Mouse (Mus musculus) MEL (cell line): ENCODE data around the gene Uri1. TPM values are rescaled to one million over a fixed set of nuclear protein-coding genes. Genes with fewer than 3 reads are reported as not detected.

Source experiments
- DNase-seq: peaks from one replicate; pipeline ENCODE4 v3.0.0; 2011; ENCODE audit warnings: low read depth, low spot score
- H3K27ac ChIP-seq: 2 replicates; pipeline ENCODE4 v1.5.1; 2012; ENCODE audit warnings: low read depth, mild to moderate bottlenecking, control low read depth, low read length, moderate library complexity; ENCODE audit not compliant: control insufficient read depth
- H3K27me3 ChIP-seq, 2 experiments: fragments of 150-350 bp in 1 of 2; sonication (generic) in 1 of 2; 2 replicates each; pipeline ENCODE4 v1.6.1; 2012; ENCODE audit warnings: low read length in 2 of 2, mild to moderate bottlenecking in 2 of 2, improper control_type of control experiment in 1 of 2, moderate library complexity in 1 of 2; ENCODE audit not compliant: insufficient read depth in 2 of 2, control insufficient read depth in 1 of 2
- H3K36me3 ChIP-seq, 2 experiments: 2 replicates each; pipeline ENCODE4 v1.6.1; 2012 to 2014; ENCODE audit warnings: low read length in 2 of 2, improper control_type of control experiment in 1 of 2, inconsistent platforms in 1 of 2, mild to moderate bottlenecking in 1 of 2; ENCODE audit not compliant: insufficient read depth in 2 of 2, control insufficient read depth in 1 of 2
- H3K4me1 ChIP-seq, 2 experiments: fragments of 150-350 bp in 1 of 2; sonication (generic) in 1 of 2; 2 replicates each; pipeline ENCODE4 v1.6.1; 2012; ENCODE audit warnings: low read length in 2 of 2, improper control_type of control experiment in 1 of 2, mild to moderate bottlenecking in 1 of 2; ENCODE audit not compliant: insufficient read depth in 2 of 2, control insufficient read depth in 1 of 2
- H3K4me3 ChIP-seq, 2 experiments: fragments of 150-350 bp in 1 of 2; sonication (generic) in 1 of 2; 2 replicates each; pipeline ENCODE4 v1.5.1; 2012; ENCODE audit warnings: low read depth in 2 of 2, low read length in 2 of 2, mild to moderate bottlenecking in 2 of 2, moderate library complexity in 2 of 2, control low read depth in 1 of 2, improper control_type of control experiment in 1 of 2; ENCODE audit not compliant: control insufficient read depth in 1 of 2, insufficient read depth in 1 of 2
- H3K79me2 ChIP-seq: 2 replicates; pipeline ENCODE4 v1.6.1; 2012; ENCODE audit warnings: mild to moderate bottlenecking, low read length, moderate library complexity; ENCODE audit not compliant: control insufficient read depth, poor library complexity, insufficient read depth
- H3K9ac ChIP-seq: 2 replicates; pipeline ENCODE4 v1.6.1; 2012; ENCODE audit warnings: low read depth, mild to moderate bottlenecking, control low read depth, low read length, moderate library complexity; ENCODE audit not compliant: control insufficient read depth, poor library complexity, severe bottlenecking
- H3K9me3 ChIP-seq: fragments of 150-350 bp; sonication (generic); replicated peaks from 2 replicates; pipeline ENCODE4 v1.6.1; 2012; ENCODE audit warnings: mild to moderate bottlenecking, low read length, improper control_type of control experiment, moderate library complexity; ENCODE audit not compliant: insufficient read depth
- BHLHE40 ChIP-seq: IDR thresholded peaks from 2 replicates; pipeline ENCODE4 v1.6.1; 2012; ENCODE audit warnings: low read depth, mild to moderate bottlenecking, inconsistent platforms, low read length, improper control_type of control experiment, borderline replicate concordance
- CHD2 ChIP-seq: IDR thresholded peaks from 2 replicates; pipeline ENCODE4 v1.6.1; 2011; ENCODE audit warnings: low read length, improper control_type of control experiment
- CTCF ChIP-seq, 3 experiments: IDR thresholded peaks in 2 of 3; conservative IDR thresholded peaks in 1 of 3; 2 replicates each; pipeline ENCODE4 v1.5.1; 2011 to 2012; ENCODE audit warnings: low read length in 3 of 3, low read depth in 2 of 3, mild to moderate bottlenecking in 2 of 3, improper control_type of control experiment in 1 of 3, inconsistent platforms in 1 of 3, mixed read lengths in 1 of 3, moderate library complexity in 1 of 3; ENCODE audit not compliant: control insufficient read depth in 1 of 3, insufficient read depth in 1 of 3, poor library complexity in 1 of 3, severe bottlenecking in 1 of 3
- GABPA ChIP-seq: IDR thresholded peaks from 2 replicates; pipeline ENCODE4 v1.6.1; 2012; ENCODE audit warnings: low read depth, mild to moderate bottlenecking, inconsistent platforms, low read length, improper control_type of control experiment, moderate library complexity
- GATA1 ChIP-seq: IDR thresholded peaks from 2 replicates; pipeline ENCODE4 v1.6.1; 2011; ENCODE audit warnings: low read depth, low read length, improper control_type of control experiment
- JUND ChIP-seq: IDR thresholded peaks from 2 replicates; pipeline ENCODE4 v1.6.1; 2011; ENCODE audit warnings: low read depth, mild to moderate bottlenecking, improper control_type of control experiment, low read length
- KAT2A ChIP-seq: conservative IDR thresholded peaks from 2 replicates; pipeline ENCODE4 v1.6.1; 2012; ENCODE audit warnings: low read depth, low read length, improper control_type of control experiment, inconsistent platforms
- MAFK ChIP-seq: IDR thresholded peaks from 2 replicates; pipeline ENCODE4 v1.6.1; 2011; ENCODE audit warnings: low read depth, mild to moderate bottlenecking, low read length, improper control_type of control experiment, borderline replicate concordance
- MAX ChIP-seq: IDR thresholded peaks from 2 replicates; pipeline ENCODE4 v1.6.1; 2011; ENCODE audit warnings: low read length, improper control_type of control experiment
- MXI1 ChIP-seq: IDR thresholded peaks from 2 replicates; pipeline ENCODE4 v1.6.1; 2011; ENCODE audit warnings: mild to moderate bottlenecking, low read depth, low read length, improper control_type of control experiment
- MYC ChIP-seq: IDR thresholded peaks from 2 replicates; pipeline ENCODE4 v1.6.1; 2011; ENCODE audit warnings: low read depth, mild to moderate bottlenecking, low read length, improper control_type of control experiment, moderate library complexity
- NELFE ChIP-seq: IDR thresholded peaks from 2 replicates; pipeline ENCODE4 v1.6.1; 2011; ENCODE audit warnings: low read depth, low read length, improper control_type of control experiment
- NRF1 ChIP-seq: IDR thresholded peaks from 2 replicates; pipeline ENCODE4 v1.6.1; 2014; ENCODE audit warnings: low read depth, mild to moderate bottlenecking, inconsistent platforms, low read length, improper control_type of control experiment, moderate library complexity; ENCODE audit not compliant: poor library complexity, insufficient read depth, severe bottlenecking
- POLR2A ChIP-seq, 2 experiments: IDR thresholded peaks; 2 replicates each; pipeline ENCODE4 v1.6.1; 2011 to 2012; ENCODE audit warnings: low read length in 2 of 2, mild to moderate bottlenecking in 2 of 2, control low read depth in 1 of 2, improper control_type of control experiment in 1 of 2, low read depth in 1 of 2, moderate library complexity in 1 of 2; ENCODE audit not compliant: control insufficient read depth in 1 of 2, insufficient read depth in 1 of 2, poor library complexity in 1 of 2
- POLR2AphosphoS2 ChIP-seq: IDR thresholded peaks from 2 replicates; pipeline ENCODE4 v1.6.1; 2011; ENCODE audit warnings: low read length, improper control_type of control experiment
- POLR2AphosphoS5 ChIP-seq: IDR thresholded peaks from 2 replicates; pipeline ENCODE4 v1.6.1; 2012; ENCODE audit warnings: low read depth, borderline replicate concordance, mild to moderate bottlenecking, inconsistent platforms, low read length, moderate library complexity, mixed read lengths
- RAD21 ChIP-seq: IDR thresholded peaks from 2 replicates; pipeline ENCODE4 v1.6.1; 2011; ENCODE audit warnings: mild to moderate bottlenecking, low read depth, low read length, improper control_type of control experiment
- SIN3A ChIP-seq: IDR thresholded peaks from 2 replicates; pipeline ENCODE4 v1.6.1; 2012; ENCODE audit warnings: low read length, improper control_type of control experiment, inconsistent platforms
- TAL1 ChIP-seq: IDR thresholded peaks from 2 replicates; pipeline ENCODE4 v1.6.1; 2012; ENCODE audit warnings: mild to moderate bottlenecking, inconsistent platforms, low read length, moderate library complexity, mixed read lengths
- polyA plus RNA-seq, 2 experiments: library from polyadenylated mRNA; stranded (reverse) in 1 of 2; unstranded in 1 of 2; fragments of >175 nt in 1 of 2; fragments of >200 nt in 1 of 2; gene quantifications; 2 replicates each; pipeline versions ENCODE4 v1.2.1 to v1.2.4; 2012; ENCODE audit warnings: low replicate concordance in 2 of 2, low read depth in 1 of 2; ENCODE audit not compliant: insufficient read length in 2 of 2, insufficient read depth in 1 of 2, missing spikeins in 1 of 2
- total RNA-seq: library from RNA; depleted of rRNA; stranded (reverse); fragments of 300-350 nt; gene quantifications from 2 replicates; pipeline ENCODE4 v1.2.3, GENCODE M21; 2012

Uri1 gene
- total and polyA plus RNA-seq, 3 experiments, result 29.2 to 36.0 TPM; not detected in 1

GRCm38 (mm10) chr7:38029083-38029482, 5.7 kb upstream of the Uri1 start:
- Histone ChIP-seq H3K36me3 (peaks cover 0 to 19% of the 10 kb centered on the region in 2 experiments; a peak in 2 of 4 replicates), H3K4me3 (peak overlapping the region in 1 of 2 experiments; percentile 37; a peak in 1 of 4 replicates), H3K27ac (peak overlapping the region; percentile 16; the same call in 1 of the 2 replicates), H3K27me3 (no peaks in the 10 kb centered on the region), H3K4me1 (peaks cover 12 to 24% of the 10 kb centered on the region in 2 experiments), H3K79me2 (no peaks in the 10 kb centered on the region), H3K9ac (0 out of 2 replicates have a peak overlapping the region, but pooled peaks have one; percentile 27), H3K9me3 (no peaks in the 10 kb centered on the region)
- no peak for DNase-seq
- no peak for TF ChIP-seq POLR2AphosphoS2
- TF ChIP-seq GABPA, result no peak
- TF ChIP-seq CHD2, result no peak
- no peak for TF ChIP-seq JUND
- no peak for TF ChIP-seq BHLHE40
- no peak for TF ChIP-seq NRF1
- no peak for TF ChIP-seq RAD21

DNA sequence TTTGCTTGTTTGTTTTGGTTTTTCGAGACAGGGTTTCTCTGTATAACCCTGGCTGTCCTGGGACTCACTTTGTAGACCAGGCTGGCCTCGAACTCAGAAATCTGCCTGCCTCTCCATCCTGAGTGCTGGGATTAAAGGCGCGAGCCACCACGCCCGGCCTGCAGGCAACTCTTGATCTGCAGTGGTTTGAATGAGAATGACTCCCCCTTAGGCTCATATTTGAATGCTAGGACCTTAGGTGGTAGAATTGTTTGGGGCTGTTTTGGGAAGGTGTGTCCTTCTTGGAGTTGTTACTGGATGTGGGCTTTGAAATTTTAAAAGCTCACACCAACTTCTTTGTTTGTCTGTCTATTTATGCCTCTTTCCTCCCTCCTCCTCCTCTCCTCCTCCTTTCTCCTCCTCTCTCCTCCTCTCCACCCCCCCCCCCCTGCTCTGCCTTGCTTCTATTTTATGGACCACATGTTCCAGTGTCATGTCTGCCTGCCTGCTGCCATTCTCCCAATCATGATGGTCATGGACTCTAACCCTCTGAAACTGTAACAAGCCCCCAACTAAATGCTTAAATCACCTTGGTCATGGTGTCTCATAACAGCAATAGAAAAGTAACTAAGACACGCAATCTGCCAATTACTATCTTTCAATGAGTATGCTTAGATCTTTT, 4.7 kb upstream of the Uri1 start:
- H3K9me3 ChIP-seq, result no peaks in the 10 kb centered on the region
- DNase-seq, result no peak
- no peak for TF ChIP-seq MYC
- TF ChIP-seq POLR2AphosphoS5, result no peak
- no peak overlapping the region for H3K27ac ChIP-seq
- H3K9ac ChIP-seq, result no peak overlapping the region
- no peak overlapping the region for H3K4me3 ChIP-seq
- H3K36me3 ChIP-seq, result peaks cover 0 to 19% of the 10 kb centered on the region in 2 experiments; a peak in 2 of 4 replicates
- H3K4me1 ChIP-seq, result peaks cover 12 to 24% of the 10 kb centered on the region in 2 experiments
- no peaks in the 10 kb centered on the region for H3K79me2 ChIP-seq
- H3K27me3 ChIP-seq, result peaks cover 0 to 1% of the 10 kb centered on the region in 2 experiments; a peak in 1 of 4 replicates

DNA sequence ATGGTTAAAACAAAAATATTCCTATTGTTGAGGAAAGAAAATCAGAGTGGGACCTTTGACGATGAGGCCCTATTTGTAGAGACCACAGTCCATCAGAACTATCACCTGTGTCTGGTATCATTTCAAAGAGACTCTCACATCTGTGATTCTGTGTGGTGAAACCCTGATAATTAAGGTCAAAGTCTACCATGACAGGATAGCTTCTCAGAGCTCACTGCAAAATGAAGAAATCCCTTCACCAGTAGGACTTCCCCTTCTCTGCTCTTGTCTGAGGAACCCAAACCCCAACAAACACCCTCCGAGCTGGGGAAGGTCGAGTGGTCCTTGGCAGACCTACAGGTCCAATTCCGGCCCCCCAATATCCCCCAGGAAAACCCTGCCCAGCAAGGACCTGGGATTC, 1.5 kb upstream of the Uri1 start:
- H3K27me3 ChIP-seq, result peaks cover 0 to 1% of the 10 kb centered on the region in 2 experiments; a peak in 1 of 4 replicates
- no peak overlapping the region for H3K27ac ChIP-seq
- peaks cover 4 to 8% of the 10 kb centered on the region in 2 experiments for H3K4me1 ChIP-seq
- no peak overlapping the region for H3K4me3 ChIP-seq
- H3K79me2 ChIP-seq, result no peaks in the 10 kb centered on the region
- TF ChIP-seq NELFE (no peak), CTCF (IDR thresholded peaks at IDR 0.05 in 2 of 3, conservative IDR thresholded peaks at IDR 0.05 in 1 of 3; ENCODE audit: control insufficient read depth in 1 of 3, insufficient read depth in 1 of 3, low read depth in 2 of 3, low read length in 3 of 3, poor library complexity in 1 of 3, severe bottlenecking in 1 of 3) (no peak), RAD21 (no peak), MAX (no peak), KAT2A (no peak), GATA1 (no peak), POLR2A (IDR thresholded peaks at IDR 0.05; ENCODE audit: control insufficient read depth in 1 of 2, insufficient read depth in 1 of 2, low read depth in 1 of 2, low read length in 2 of 2, poor library complexity in 1 of 2) (no peak), BHLHE40 (no peak), GABPA (no peak), MXI1 (no peak), MAFK (no peak), CHD2 (no peak), SIN3A (no peak), TAL1 (no peak)
- no peaks in the 10 kb centered on the region for H3K9me3 ChIP-seq
- no peak overlapping the region for H3K9ac ChIP-seq
- DNase-seq, result no peak
- H3K36me3 ChIP-seq, result peaks cover 0 to 3% of the 10 kb centered on the region in 2 experiments; a peak in 1 of 4 replicates
